Comparison of ENCODE assay signal across 8 mouse cellular contexts in genomic region chr7:6285842-6286705, GRCm38 (mm10). TPM values are rescaled to one million over a fixed set of nuclear protein-coding genes. Genes with fewer than 3 reads are reported as not detected.
DNase-seq lines count a peak whose midpoint lies in the region; ATAC-seq and TF ChIP-seq lines count a peak whose summit lies in the region.

Gene Zfp667 (plus strand): TSS chr7:6286579.

- 3% methylated on average over 50 of the region's 50 CpGs for WGBS in forebrain, embryonic 15.5 days
- WGBS in lung, embryonic 14.5 days = 2% methylated on average over 50 of the region's 50 CpGs
- 2% methylated on average over 50 of the region's 50 CpGs for WGBS in olfactory bulb, adult 2 months
- 3% methylated on average over 50 of the region's 50 CpGs for WGBS in thymus, adult 2 months

- peak within 1 kb of the TSS; percentile 58 for H3K4me3 ChIP-seq in forebrain, embryonic 15.5 days
- peak within 1 kb of the TSS; percentile 61 for H3K4me3 ChIP-seq in layer of hippocampus, adult 2 months
- peak within 1 kb of the TSS; percentile 40 for H3K4me3 ChIP-seq in lung, embryonic 14.5 days (ENCODE audit: low read depth, low read length)
- H3K4me3 ChIP-seq in olfactory bulb, adult 2 months (ENCODE audit: insufficient read depth, low read depth, low read length) = peak within 1 kb of the TSS; percentile 50
- peak within 1 kb of the TSS; percentile 80 for H3K4me3 ChIP-seq in thymus, adult 2 months (ENCODE audit: control insufficient read depth, insufficient read depth, low read length)

- intact Hi-C loops in heart, postnatal 36 days (cut with DNase I) = loop anchor here (2.0 to 10.0 kb wide), 2 partner anchors 45 to 839 kb away; partner anchors contain the start of genes Zfp583 and Zfp954

- H3K36me3 ChIP-seq in forebrain, embryonic 15.5 days = 0 out of 2 replicates have a peak, but pooled peaks cover 5% of the 10 kb centered on the region
- 0 out of 2 replicates have a peak, but pooled peaks cover 2% of the 10 kb centered on the region for H3K36me3 ChIP-seq in lung, embryonic 14.5 days (ENCODE audit: insufficient read depth)
- no peaks in the 10 kb centered on the region for H3K36me3 ChIP-seq in thymus, adult 2 months (ENCODE audit: control insufficient read depth, insufficient read depth, low read length)

- H3K27ac ChIP-seq in forebrain, embryonic 15.5 days (replicated peaks) = peak within 1 kb of the TSS; percentile 88
- H3K27ac ChIP-seq in layer of hippocampus, adult 2 months = peak within 1 kb of the TSS; percentile 93
- H3K27ac ChIP-seq in lung, embryonic 14.5 days (ENCODE audit: low read depth) = peak within 1 kb of the TSS; percentile 86
- H3K27ac ChIP-seq in olfactory bulb, adult 2 months (ENCODE audit: insufficient read depth, low read depth, low read length) = peak within 1 kb of the TSS; percentile 75
- peak within 1 kb of the TSS; percentile 21; the same call in 1 of the 2 replicates for H3K27ac ChIP-seq in thymus, adult 2 months (ENCODE audit: control insufficient read depth, insufficient read depth, low read length)

- ATAC-seq in forebrain, embryonic 15.5 days (replicated peaks) = peak; percentile 76
- peak; percentile 87 for ATAC-seq in lung, embryonic 14.5 days (ENCODE audit: insufficient read depth)

- no peaks in the 10 kb centered on the region for H3K27me3 ChIP-seq in forebrain, embryonic 15.5 days
- H3K27me3 ChIP-seq in lung, embryonic 14.5 days (ENCODE audit: insufficient read depth, low read length) = no peaks in the 10 kb centered on the region
- H3K27me3 ChIP-seq in thymus, adult 2 months (ENCODE audit: control insufficient read depth, insufficient read depth, low read length) = no peaks in the 10 kb centered on the region

- peak; percentile 71 for TF ChIP-seq POLR2A in olfactory bulb, adult 2 months (IDR thresholded peaks at IDR 0.05; ENCODE audit: insufficient read depth, low read depth, low read length)
- TF ChIP-seq POLR2A in thymus, adult 2 months (IDR thresholded peaks at IDR 0.05; ENCODE audit: control insufficient read depth, extremely low read depth, insufficient read depth, low read length, poor library complexity) = 0 out of 2 replicates have a peak, but pooled peaks have one; percentile 13

- H3K4me2 ChIP-seq in forebrain, embryonic 15.5 days (replicated peaks) = peak within 1 kb of the TSS; percentile 83
- peak within 1 kb of the TSS; percentile 74 for H3K4me2 ChIP-seq in lung, embryonic 14.5 days

- DNase-seq in ES-CJ7 (ENCODE audit: low read depth, low spot score) = peak; percentile 98
- DNase-seq in cerebellum, adult 11 months = peak; percentile 97
- DNase-seq in heart, postnatal 36 days = peak; percentile 97 to 98
- peak; percentile 98 for DNase-seq in layer of hippocampus, adult 2 months (ENCODE audit: low spot score in 2 of 2)
- peak; percentile 99 for DNase-seq in lung, embryonic 14.5 days
- DNase-seq in thymus, adult 2 months = peak; percentile 99

- no peaks in the 10 kb centered on the region for H3K9me3 ChIP-seq in forebrain, embryonic 15.5 days
- no peaks in the 10 kb centered on the region for H3K9me3 ChIP-seq in lung, embryonic 14.5 days (ENCODE audit: low read depth, low read length)

- peak within 1 kb of the TSS; percentile 55 for H3K9ac ChIP-seq in forebrain, embryonic 15.5 days (replicated peaks)
- H3K9ac ChIP-seq in lung, embryonic 14.5 days = peak within 1 kb of the TSS; percentile 63

- TF ChIP-seq CTCF in layer of hippocampus, adult 2 months (conservative IDR thresholded peaks at IDR 0.05) = 0 out of 2 replicates have a peak, but pooled peaks have one; percentile 2
- TF ChIP-seq CTCF in lung, embryonic 14.5 days (IDR thresholded peaks at IDR 0.05; ENCODE audit: low read depth) = peak; percentile 25
- no peak for TF ChIP-seq CTCF in olfactory bulb, adult 2 months (IDR thresholded peaks at IDR 0.05; ENCODE audit: insufficient read depth, low read depth, low read length)
- TF ChIP-seq CTCF in thymus, adult 2 months (IDR thresholded peaks at IDR 0.05; ENCODE audit: borderline replicate concordance, control insufficient read depth, extremely low read depth, insufficient read depth, low read length, poor library complexity) = 0 out of 2 replicates have a peak, but pooled peaks have one; percentile 11

- peaks cover 28% of the 10 kb centered on the region for H3K4me1 ChIP-seq in forebrain, embryonic 15.5 days
- H3K4me1 ChIP-seq in lung, embryonic 14.5 days (ENCODE audit: insufficient read depth) = 0 out of 2 replicates have a peak, but pooled peaks cover 3% of the 10 kb centered on the region
- H3K4me1 ChIP-seq in olfactory bulb, adult 2 months (ENCODE audit: control insufficient read depth, insufficient read depth, low read length) = peaks cover 9% of the 10 kb centered on the region; the same call in 1 of the 2 replicates
- H3K4me1 ChIP-seq in thymus, adult 2 months (replicated peaks; ENCODE audit: control insufficient read depth, insufficient read depth, low read length) = peaks cover 13% of the 10 kb centered on the region

RNA-seq across cellular contexts. Expression of gene Zfp667, which starts in this region (rescaled TPM):
- 15.2 and 15.8 TPM in 2 replicates for polyA plus RNA-seq in forebrain, embryonic 15.5 days (2015; fragmentation: Nextera tagmentation; extraction: Ambion mirVana)
- total RNA-seq in heart, postnatal 36 days (2021) = 1 to 10 TPM; 3.4 to 4.0 TPM
- 10 to 100 TPM; 17.8 to 18.3 TPM for total RNA-seq in layer of hippocampus, adult 2 months (2021)
- polyA plus RNA-seq in lung, embryonic 14.5 days (2014; fragmentation: Nextera tagmentation; extraction: Ambion mirVana) = 5.8 and 6.0 TPM in 2 replicates
- polyA plus RNA-seq in olfactory bulb, adult 2 months (2012; ENCODE audit: insufficient read depth, insufficient read length, low replicate concordance, missing spikeins) = not detected in 2 replicates
- 2.4 and 2.9 TPM in 2 replicates for polyA plus RNA-seq in thymus, adult 2 months (2012; rRNA removed)

Comparison
In these comparisons a context has a peak if more than half of its experiments do, and no peak if none do; other contexts are left out.
1. Peak in every context shown above with its lines: DNase-seq, ATAC-seq, H3K4me3 ChIP-seq and H3K27ac ChIP-seq.
2. H3K27ac ChIP-seq: peak in every context shown above with its lines; median percentile 93 in layer of hippocampus, adult 2 months; 88 in forebrain, embryonic 15.5 days; 86 in lung, embryonic 14.5 days; 75 in olfactory bulb, adult 2 months; 21 in thymus, adult 2 months.